Mouse (Mus musculus) T-helper 17 cell (primary cell): ENCODE measurements around the gene Nrxn3.

Experiments
- in situ Hi-C, 2 experiments: fragments of 300-600 bp; cut with MboI, MseI; formaldehyde crosslinking; loops; 1 replicate in 1 of 2; 2 replicates in 1 of 2; pipeline ENCODE4 v1.15.1; 2025; ENCODE audit warnings: high pct_unique_total_duplicates in 2 of 2

Gene Nrxn3

DNA sequence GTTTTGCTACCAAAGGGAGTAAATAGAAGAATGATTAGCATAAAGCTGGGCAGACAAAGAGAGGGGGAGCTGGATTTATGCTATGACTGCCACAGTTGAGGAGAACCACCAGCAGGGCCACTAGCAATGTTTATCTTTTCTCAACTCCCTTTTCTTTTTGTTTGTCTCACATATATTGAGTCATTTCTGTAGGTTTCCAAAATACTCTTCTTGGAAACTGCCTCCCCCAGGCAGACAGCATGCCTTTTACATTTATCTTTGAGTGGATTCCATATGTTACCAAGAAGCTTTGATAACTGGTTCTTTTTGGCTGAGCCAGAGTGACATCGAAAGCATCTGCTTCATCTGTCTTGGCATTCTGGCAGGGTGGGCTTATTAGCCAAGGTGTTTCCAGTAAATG lies 587.5 kb downstream of the Nrxn3 start:
- in situ Hi-C loops = no loop called here

- in situ Hi-C loops = no loop called here
Observed at GRCm38 (mm10) chr12:89312586-89312985, 589.9 kb downstream of the Nrxn3 start.

- in situ Hi-C loops = no loop called here
Observed at GRCm38 (mm10) chr12:89325864-89326560, 603.3 kb downstream of the Nrxn3 start.

GRCm38 (mm10) chr12:89331474-89332263 lies 609.0 kb downstream of the Nrxn3 start:
- in situ Hi-C loops = no loop called here

- in situ Hi-C loops = no loop called here
Observed at GRCm38 (mm10) chr12:89333486-89333885, 610.8 kb downstream of the Nrxn3 start.

DNA sequence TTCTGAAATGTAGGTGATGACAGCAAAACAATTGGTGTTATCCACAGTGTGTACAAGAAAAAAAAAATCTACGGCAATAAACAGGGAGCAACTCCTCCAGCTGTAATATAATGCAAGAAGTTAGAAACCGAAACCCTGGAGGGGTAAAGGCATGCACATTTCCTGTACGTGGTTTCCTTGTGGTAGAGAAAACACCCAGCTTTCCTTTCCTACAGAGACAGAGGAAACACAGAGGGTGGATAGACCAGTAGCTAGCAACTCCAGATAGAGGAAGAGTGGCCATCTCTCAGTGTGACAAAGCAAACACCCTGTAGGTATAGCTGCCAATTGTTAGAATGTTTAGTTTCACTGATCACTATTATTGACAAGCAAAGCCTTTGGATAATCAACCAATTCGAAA lies 642.2 kb downstream of the Nrxn3 start:
- in situ Hi-C loops = loop anchor here in 1 of 2 experiments (5.0 kb wide), 1 partner anchor 103 kb away; no protein-coding TSS in a partner anchor

DNA sequence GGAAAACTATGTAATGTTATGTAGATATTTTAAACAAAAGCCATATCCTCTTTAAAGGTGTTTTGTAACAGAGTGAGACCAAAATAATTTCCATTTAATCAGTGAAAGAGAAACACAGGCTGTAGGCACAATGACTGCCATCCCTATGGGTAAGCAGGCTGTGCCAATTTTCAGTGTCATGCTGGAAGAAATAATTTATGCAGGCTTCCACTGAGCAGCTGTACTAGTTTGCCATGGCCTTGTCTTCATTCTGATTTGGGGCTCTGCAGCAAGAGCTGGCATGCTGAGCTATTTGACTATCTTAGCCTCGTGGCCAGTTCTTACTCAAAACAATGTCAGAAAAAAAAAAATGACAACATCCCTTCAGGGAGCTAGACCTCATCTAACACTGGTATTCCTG lies 647.3 kb downstream of the Nrxn3 start:
- in situ Hi-C loops = loop anchor here in 1 of 2 experiments (5.0 kb wide), 1 partner anchor 108 kb away; no protein-coding TSS in a partner anchor

DNA sequence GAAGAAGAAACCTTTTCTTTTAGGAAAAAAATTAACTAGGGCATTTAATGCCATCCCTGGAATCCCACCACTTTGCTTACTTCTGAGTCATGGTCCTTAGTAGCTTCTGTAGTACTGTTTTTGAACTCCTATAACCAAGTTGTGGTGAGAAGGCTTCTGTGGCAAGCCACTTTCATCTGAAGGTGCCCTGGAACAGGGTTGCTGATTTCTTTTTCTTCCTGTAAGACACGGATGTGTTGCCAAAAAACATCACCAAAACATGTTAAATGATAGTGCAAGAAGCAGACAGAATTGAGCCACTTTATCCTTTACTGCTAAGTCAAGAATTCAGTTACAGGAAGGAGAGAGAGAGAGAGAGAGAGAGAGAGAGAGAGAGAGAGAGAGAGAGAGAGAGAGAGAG lies 653.9 kb downstream of the Nrxn3 start:
- in situ Hi-C loops = no loop called here

DNA sequence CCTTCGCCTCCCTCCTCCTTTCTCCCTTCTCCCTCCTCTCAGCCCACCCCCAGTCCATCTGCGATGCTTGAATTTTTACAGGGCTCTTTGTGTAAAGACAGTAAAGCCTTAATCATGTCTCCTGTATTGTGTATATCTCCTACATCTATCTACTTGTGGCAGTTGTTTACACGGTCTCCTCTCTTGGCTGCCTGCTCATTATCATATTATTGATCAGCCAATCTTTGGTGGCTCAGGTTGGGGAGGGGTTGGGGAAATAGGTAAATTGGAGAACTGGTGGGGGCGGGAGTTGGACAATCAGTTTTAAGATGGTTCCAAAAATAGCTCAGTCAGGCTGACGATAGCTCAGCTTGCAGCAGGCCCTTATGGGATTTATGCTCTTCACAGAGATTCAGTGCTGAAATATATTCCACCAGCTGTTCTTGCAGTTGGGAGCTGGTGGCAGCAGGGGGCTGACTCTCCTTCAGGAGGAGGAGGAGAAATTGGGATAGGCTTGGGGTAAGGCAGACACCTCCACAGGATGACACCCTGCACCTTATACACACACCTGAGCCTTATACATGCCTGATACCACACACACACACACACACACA lies 654.5 kb downstream of the Nrxn3 start:
- in situ Hi-C loops = no loop called here

DNA sequence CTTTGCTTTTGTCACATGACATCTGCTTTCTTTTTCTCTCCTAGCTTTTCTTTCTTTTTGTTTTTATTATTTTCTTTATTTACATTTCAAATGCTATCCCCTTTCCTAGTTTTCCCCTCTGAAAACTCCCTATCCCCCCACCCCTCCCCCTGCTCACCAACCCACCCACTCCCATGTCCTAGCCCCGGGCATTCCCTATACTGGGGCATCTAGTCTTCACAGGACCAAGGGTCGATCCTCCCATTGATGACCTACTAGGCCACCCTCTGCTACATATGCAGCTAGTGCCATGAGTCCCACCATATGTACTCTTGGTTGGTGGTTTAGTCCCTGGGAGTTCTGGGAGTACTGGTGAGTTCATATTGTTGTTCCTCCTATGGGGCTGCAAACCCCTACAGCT lies 655.0 kb downstream of the Nrxn3 start:
- in situ Hi-C loops = no loop called here

GRCm38 (mm10) chr12:89383254-89383653 lies 660.6 kb downstream of the Nrxn3 start:
- in situ Hi-C loops = no loop called here

GRCm38 (mm10) chr12:89395121-89395792 lies 672.6 kb downstream of the Nrxn3 start:
- in situ Hi-C loops = loop anchor here in 1 of 2 experiments (5.0 kb wide), 1 partner anchor 393 kb away; no protein-coding TSS in a partner anchor

GRCm38 (mm10) chr12:89436519-89436918 lies 713.8 kb downstream of the Nrxn3 start:
- in situ Hi-C loops = no loop called here

- in situ Hi-C loops = no loop called here
Observed at GRCm38 (mm10) chr12:89442323-89443038, 719.8 kb downstream of the Nrxn3 start.

- in situ Hi-C loops = no loop called here
Observed at GRCm38 (mm10) chr12:89450667-89451298, 728.1 kb downstream of the Nrxn3 start.

- in situ Hi-C loops = no loop called here
Observed at GRCm38 (mm10) chr12:89470226-89470625, 747.5 kb downstream of the Nrxn3 start.

- in situ Hi-C loops = no loop called here
Observed at GRCm38 (mm10) chr12:89471289-89471688, 748.6 kb downstream of the Nrxn3 start.

GRCm38 (mm10) chr12:89471874-89472273 lies 749.2 kb downstream of the Nrxn3 start:
- in situ Hi-C loops = no loop called here

DNA sequence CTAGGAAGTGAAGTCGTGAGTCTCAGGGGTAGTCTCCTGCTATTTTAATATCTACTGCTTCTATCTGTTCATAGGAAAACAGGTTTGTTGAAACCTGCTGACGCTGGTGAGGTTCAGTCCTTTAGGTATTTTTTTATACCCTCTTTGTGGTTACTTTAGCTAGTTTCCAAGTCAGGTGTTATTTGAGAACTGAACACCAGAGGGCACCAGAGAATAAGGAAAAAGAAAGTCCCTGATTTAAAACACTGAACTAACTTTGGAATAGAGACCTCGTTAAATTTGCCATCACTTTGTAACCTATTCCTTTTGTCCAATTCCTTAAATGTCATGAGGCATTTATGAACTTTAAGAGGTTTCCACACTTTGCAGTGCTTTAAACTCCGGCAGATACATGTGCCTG lies 756.4 kb downstream of the Nrxn3 start:
- in situ Hi-C loops = loop anchor here in 1 of 2 experiments (25.0 kb wide), 1 partner anchor 1833 kb away; no protein-coding TSS in a partner anchor

- in situ Hi-C loops = loop anchor here in 1 of 2 experiments (25.0 kb wide), 1 partner anchor 1830 kb away; no protein-coding TSS in a partner anchor
Observed at GRCm38 (mm10) chr12:89482223-89482622, 759.5 kb downstream of the Nrxn3 start.
